Mouse (Mus musculus) bone marrow macrophage, adult 2 months (primary cell): ENCODE measurements around the gene Gm20683. TPM values are rescaled to one million over a fixed set of nuclear protein-coding genes. Genes with fewer than 3 reads are reported as not detected.
"Not testable (repeated sequence)": the region's sequence is repeated elsewhere in the genome, so short reads cannot be mapped to it uniquely, and the experiment has no call there.

Source experiments
- H3K27ac ChIP-seq: 2 replicates; pipeline ENCODE4 v1.5.1; 2012; ENCODE audit warnings: low read depth, low read length; ENCODE audit not compliant: insufficient read depth
- H3K4me1 ChIP-seq: 2 replicates; pipeline ENCODE4 v1.6.1; 2012; ENCODE audit warnings: low read length; ENCODE audit not compliant: control insufficient read depth, insufficient read depth
- H3K4me3 ChIP-seq: 2 replicates; pipeline ENCODE4 v1.5.1; 2012; ENCODE audit warnings: mild to moderate bottlenecking, low read length, moderate library complexity; ENCODE audit not compliant: insufficient read depth
- CTCF ChIP-seq: IDR thresholded peaks from 2 replicates; pipeline ENCODE4 v1.5.1; 2012; ENCODE audit warnings: low read depth, mild to moderate bottlenecking, low read length, moderate library complexity
- POLR2A ChIP-seq: IDR thresholded peaks from 2 replicates; pipeline ENCODE4 v1.6.1; 2012; ENCODE audit warnings: mild to moderate bottlenecking, low read depth, low read length, borderline replicate concordance
- polyA plus RNA-seq: library from polyadenylated mRNA; stranded (reverse); fragments of >200 nt; gene quantifications from 2 replicates; pipeline ENCODE4 v1.2.4, GENCODE M21; 2012; ENCODE audit not compliant: missing spikeins, insufficient read depth, insufficient read length

The Gm20683 gene
- polyA plus RNA-seq, 1 experiment = 1.5 TPM

- Histone ChIP-seq H3K27ac (no peak within 1 kb of the TSS), H3K4me1 (peaks cover 14% of the 10 kb centered on the region), H3K4me3 (peak within 1 kb of the TSS; percentile 89)
- no peak for TF ChIP-seq CTCF
- TF ChIP-seq POLR2A = no peak
Measured at GRCm38 (mm10) chr17:25823452-25823851, 18.1 kb downstream of the Gm20683 start, which contains the start of gene Wdr24. Gene Wdr24, plus strand, starts transcription at chr17:25823627.

GRCm38 (mm10) chr17:25818851-25819780, 22.4 kb downstream of the Gm20683 start:
- Histone ChIP-seq H3K4me1 (peaks cover 6% of the 10 kb centered on the region), H3K4me3 (peak overlapping the region; percentile 12), H3K27ac (no peak overlapping the region)
- TF ChIP-seq POLR2A (no peak), CTCF (no peak)

GRCm38 (mm10) chr17:25817662-25818061, 23.9 kb downstream of the Gm20683 start:
- Histone ChIP-seq H3K4me3 (no peak overlapping the region), H3K27ac (no peak overlapping the region), H3K4me1 (0 out of 2 replicates have a peak, but pooled peaks cover 2% of the 10 kb centered on the region)
- TF ChIP-seq POLR2A = no peak
- no peak for TF ChIP-seq CTCF

GRCm38 (mm10) chr17:25813471-25813870, 28.1 kb downstream of the Gm20683 start:
- Histone ChIP-seq H3K27ac (no peak overlapping the region), H3K4me1 (no peaks in the 10 kb centered on the region), H3K4me3 (no peak overlapping the region)
- TF ChIP-seq POLR2A (no peak), CTCF (peak; percentile 11; the same call in 1 of the 2 replicates)

GRCm38 (mm10) chr17:25810890-25811289, 30.7 kb downstream of the Gm20683 start:
- TF ChIP-seq CTCF (no peak), POLR2A (no peak)
- no peak overlapping the region for H3K4me3 ChIP-seq
- H3K4me1 ChIP-seq = no peaks in the 10 kb centered on the region
- no peak overlapping the region for H3K27ac ChIP-seq

- H3K4me3 ChIP-seq = peak overlapping the region; percentile 52
- no peak for TF ChIP-seq CTCF
- no peak for TF ChIP-seq POLR2A
- H3K27ac ChIP-seq = no peak overlapping the region
- H3K4me1 ChIP-seq = no peaks in the 10 kb centered on the region
Measured at GRCm38 (mm10) chr17:25809606-25810340, 31.8 kb downstream of the Gm20683 start.

- Histone ChIP-seq H3K4me1 (no peaks in the 10 kb centered on the region), H3K4me3 (peak within 1 kb of the TSS; percentile 52), H3K27ac (no peak within 1 kb of the TSS)
- no peak for TF ChIP-seq POLR2A
- no peak for TF ChIP-seq CTCF
Measured at GRCm38 (mm10) chr17:25808789-25809605, 32.6 kb downstream of the Gm20683 start, which contains the start of gene Fbxl16. Gene Fbxl16, plus strand, starts transcription at chr17:25809085.

GRCm38 (mm10) chr17:25808028-25808427, 33.5 kb downstream of the Gm20683 start:
- no peaks in the 10 kb centered on the region for H3K4me1 ChIP-seq
- no peak overlapping the region for H3K4me3 ChIP-seq
- H3K27ac ChIP-seq = no peak overlapping the region
- TF ChIP-seq POLR2A (no peak), CTCF (no peak)

GRCm38 (mm10) chr17:25807452-25807851, 34.1 kb downstream of the Gm20683 start:
- H3K27ac ChIP-seq, H3K4me1 ChIP-seq, H3K4me3 ChIP-seq: not testable (repeated sequence)
